Mouse (Mus musculus): ENCODE data around the gene Dimt1. TPM values are rescaled to one million over a fixed set of nuclear protein-coding genes. Genes with fewer than 3 reads are reported as not detected.
"Not testable (repeated sequence)": the region's sequence is repeated elsewhere in the genome, so short reads cannot be mapped to it uniquely, and the experiment has no call there.

Dimt1 gene
- 10 to 100 TPM; 18.9 to 23.9 TPM for total RNA-seq (2021)
- long read RNA-seq, experiment 1, transcript Dimt1-203 (10 exons, 3,338 nt) = minor isoform, 12 of 47 reads
- long read RNA-seq, experiment 1, transcript Dimt1-201 (12 exons, 2,051 nt) = major isoform, 17 of 47 reads
- long read RNA-seq, experiment 1, partial matches to known transcripts = 7 of 47 reads
- long read RNA-seq, experiment 1, other reads (novel, unspliced or antisense) = 11 of 47 reads
- long read RNA-seq, experiment 2, transcript Dimt1-201 (12 exons, 2,051 nt) = major isoform, 7 of 30 reads
- long read RNA-seq, experiment 2, transcript Dimt1-203 (10 exons, 3,338 nt) = major isoform, 7 of 30 reads
- long read RNA-seq, experiment 2, partial matches to known transcripts = 2 of 30 reads
- long read RNA-seq, experiment 2, other reads (novel, unspliced or antisense) = 14 of 30 reads

DNA sequence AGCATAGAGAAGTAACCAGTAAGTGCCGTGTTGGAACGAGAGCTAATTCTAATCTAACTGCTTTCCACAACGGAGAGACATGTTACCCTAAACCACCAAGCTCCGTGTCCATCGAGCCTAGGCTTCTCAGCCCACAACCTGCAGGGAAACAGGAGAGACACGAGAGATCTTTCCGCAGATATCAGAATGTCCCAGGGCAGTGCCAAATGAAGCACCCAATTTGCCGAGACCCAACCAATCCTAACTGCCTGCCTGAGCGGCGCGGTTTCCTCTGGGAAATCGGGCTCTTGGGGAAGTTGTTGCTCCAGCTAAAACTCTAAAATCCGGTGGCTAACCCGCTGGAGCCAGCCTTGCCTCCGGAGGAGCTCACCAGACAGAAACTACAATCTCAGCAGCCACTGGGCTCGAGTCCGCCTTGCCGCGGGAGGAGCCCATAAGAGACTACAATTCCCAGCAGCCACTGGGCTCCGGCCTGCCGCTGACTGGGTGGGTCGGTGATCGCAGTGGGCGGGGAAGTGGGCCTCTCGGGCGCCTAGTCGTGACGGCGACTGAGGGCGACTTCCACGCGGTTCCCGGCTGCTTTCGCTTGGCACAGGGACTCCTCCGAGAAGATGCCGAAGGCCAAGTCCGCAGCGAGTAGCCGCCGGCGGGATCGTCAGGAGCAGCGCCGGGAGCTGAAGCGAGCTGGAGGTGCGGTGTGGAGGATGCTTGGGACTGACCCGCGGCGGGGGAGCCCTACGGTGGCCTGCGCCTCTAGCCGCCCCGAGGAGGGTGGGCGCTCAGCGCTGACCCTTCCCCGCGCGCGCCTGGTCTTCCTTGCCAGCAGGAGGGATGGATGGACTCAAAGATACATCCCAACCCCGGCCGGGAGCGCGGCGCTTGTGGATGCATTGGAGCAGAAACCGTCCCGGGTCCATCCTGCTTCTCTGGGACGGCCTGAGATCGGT is at the start of gene Dimt1:
Dimt1 (plus strand) TSS at position 534 of the 947 bp plus-strand sequence.
- peak; percentile 96 to 97 for DNase-seq (ENCODE audit: low spot score in 2 of 2)

DNA sequence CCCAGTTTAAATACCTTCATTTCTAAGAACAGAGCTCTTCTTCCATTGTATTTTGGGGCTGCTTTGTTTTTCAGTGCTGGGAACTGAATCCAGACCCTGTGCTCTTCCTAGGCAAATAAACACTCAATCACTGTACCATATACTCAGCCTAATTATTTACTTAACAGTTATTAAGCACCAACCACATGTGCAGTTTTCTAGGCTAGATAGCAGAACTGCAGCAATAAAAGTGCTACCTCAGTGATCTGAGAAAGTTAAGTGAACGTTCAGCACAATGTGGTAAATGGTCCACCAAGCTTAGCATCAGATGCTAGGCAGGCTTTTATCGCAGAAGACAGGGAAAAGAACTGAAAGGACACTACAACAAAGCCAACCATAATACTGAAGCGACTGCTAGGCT is 42.3 kb upstream of the Dimt1 start:
- no peak for DNase-seq (ENCODE audit: low spot score in 2 of 2)

DNA sequence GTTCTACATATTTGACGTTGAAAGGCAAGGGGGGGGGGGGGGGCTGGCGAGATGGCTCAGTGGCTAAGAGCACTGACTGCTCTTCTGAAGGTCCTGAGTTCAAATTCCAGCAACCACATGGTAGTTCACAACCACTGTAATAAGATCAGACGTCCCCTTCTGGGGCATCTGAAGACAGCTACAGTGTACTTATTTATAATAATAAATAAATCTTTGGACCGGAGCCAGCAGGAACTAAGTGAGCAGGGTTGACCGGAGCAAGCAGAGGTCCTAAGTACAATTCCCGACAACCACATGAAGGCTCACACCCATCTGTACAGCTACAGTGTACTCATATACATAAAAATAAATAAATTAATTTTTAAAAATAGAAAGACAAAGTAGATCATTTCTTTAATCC is 41.8 kb upstream of the Dimt1 start:
- DNase-seq (ENCODE audit: low spot score in 2 of 2) = not testable (repeated sequence)

DNA sequence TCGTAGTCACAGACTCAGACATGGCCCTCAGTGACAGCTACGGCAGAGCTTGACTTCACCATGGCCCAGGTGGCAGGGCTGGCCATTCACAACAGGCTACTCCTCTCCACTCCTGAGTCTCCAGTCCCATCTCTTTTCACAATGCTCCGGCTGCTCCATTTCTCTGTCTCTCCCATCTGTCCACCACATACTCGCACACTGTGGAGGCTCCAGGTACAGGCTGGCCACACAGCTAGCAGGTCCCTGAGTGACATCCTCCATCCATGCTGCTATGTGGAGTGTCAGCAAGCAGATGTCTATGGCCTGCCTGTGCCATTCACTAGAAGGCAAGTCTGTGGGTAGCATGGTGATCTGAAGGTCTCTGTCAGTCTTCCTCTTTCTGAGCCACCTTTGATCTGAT is 39.7 kb upstream of the Dimt1 start:
- no peak for DNase-seq (ENCODE audit: low spot score in 2 of 2)

DNA sequence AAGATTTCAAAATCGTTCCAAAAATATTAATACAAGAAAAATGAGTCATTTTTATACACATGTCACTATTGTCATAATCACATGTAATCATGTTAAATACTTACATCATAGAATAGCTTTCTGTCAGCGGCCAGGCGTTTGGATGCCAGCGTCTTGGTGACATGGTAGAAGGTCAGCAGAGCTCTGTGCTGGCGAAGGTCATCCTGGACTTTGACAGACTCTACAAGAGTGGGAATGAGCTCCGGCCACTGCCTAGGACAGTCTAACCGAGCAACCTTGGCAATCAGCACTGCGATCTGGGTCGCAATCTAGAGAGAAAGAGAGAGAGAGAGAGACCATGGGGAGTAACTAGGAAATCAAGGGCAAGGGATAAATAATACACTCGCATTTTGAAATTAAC is 36.8 kb upstream of the Dimt1 start:
- DNase-seq (ENCODE audit: low spot score in 2 of 2) = no peak

DNA sequence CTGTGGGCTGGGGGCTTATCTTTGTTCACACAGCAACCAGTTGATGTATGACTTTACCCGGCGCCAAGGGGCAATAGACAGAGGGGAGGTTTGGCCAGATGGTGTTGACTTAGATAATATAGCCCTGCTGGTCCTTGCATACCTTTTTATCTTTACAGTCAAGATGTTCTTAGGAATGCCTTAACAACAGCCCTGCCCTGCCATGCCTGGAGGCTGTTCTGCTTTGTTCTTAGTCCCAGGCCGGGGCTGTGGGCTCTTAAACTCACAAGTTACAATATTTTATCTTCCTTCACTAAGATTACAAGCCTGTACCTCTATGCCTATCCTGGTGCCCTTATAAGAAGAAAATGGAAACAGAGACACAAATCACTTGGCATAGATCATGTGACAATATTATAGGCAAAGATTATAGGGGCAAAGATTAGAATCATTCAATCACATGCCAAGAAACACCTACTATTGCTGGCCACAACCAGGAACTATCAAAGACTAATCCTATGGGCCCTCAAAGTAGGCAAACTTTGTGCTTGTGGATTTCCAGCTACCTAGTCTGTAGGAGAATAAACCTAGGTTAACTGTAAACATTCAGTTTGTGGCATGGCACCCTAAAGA is 33.7 kb upstream of the Dimt1 start:
- DNase-seq (ENCODE audit: low spot score in 2 of 2) = no peak

DNA sequence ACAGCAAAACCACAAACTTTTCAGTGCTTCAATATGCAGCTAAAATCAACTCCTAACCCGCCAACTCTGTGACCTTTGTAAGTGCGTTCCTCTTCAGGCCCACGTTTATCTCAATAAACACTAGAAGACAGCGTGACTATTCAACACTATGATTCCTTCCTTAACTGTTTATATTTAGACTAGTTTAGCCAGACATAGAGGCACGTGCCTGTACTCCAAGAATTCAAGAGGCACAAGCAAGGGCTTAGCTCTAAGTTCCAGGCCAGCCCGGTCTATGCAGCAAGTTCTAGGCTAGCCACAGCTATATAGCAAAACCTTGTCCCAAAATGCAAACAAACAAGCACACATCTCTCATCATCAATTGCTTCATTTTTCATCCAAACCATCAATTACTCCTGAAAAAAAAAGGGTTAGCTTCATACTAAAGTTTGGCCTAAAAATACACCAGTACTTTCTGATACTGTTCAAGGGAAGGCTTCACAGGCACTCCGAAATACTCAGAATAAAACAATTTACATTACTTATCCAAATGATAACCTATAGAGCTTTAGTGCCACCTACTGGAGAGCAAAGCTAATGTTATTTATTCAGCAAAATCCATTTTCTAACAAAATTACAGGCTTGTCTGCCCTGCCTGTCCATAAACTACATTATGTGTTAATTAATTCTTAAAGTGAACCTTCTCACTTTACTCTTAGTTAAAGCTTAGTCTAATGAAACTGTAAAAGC is 28.4 kb upstream of the Dimt1 start:
- DNase-seq (ENCODE audit: low spot score in 2 of 2) = no peak

DNA sequence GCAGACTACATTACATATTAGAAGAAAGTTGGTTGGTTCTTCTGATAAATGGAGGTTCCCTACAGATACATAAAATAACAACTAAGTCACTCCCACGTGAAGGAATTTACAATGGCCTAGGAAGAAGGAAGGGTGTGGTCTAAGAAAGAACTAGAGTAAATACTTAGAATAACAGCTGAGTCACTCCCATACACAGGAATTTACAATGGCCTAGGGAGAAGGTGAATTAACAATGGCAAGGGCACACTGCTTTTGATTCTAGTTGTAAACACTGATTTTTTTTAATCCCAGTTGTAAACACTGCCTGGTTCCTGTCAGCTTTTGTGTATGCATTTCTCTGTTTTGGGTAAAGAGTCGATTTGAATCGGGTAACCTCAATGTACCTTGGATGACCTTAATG is 21.0 kb upstream of the Dimt1 start:
- not testable (repeated sequence) for DNase-seq (ENCODE audit: low spot score in 2 of 2)

DNA sequence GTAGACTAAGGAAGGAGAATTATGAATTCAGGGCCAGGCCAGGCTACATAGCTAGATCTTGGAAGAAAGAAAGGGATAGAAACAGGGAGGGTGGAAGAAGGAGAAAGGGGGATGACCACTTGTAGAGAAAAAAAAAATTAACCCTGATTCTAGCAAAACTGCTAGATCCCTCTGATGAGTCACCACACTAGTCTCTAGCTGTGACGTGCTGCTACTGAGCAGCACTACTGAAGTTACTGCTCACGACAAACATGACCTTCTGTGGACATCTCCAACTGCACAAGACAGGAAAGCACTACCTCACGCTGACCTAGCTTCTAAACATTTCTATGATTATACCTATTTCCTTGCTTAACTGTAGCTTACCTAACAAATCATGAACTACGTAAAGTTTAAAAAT is 18.6 kb upstream of the Dimt1 start:
- no peak for DNase-seq (ENCODE audit: low spot score in 2 of 2)

DNA sequence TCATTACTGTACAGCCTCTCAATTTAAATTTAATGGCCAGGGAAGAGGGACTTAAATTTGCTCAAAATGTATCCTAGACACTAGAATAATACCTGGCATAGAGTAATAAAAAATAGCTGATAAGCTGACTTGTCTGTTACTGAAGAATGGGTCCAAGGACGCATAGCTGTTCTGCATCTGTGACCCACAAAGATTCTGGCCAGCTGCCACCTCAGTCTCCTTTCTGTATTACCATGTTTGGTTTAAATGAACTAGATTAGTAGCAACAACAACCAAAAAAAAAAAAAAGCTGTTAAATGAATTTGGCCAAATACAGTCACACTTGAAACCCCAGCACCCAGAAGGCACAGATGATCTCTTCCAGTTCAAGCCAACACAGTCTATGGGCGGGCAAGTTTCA is 17.7 kb upstream of the Dimt1 start:
- no peak for DNase-seq (ENCODE audit: low spot score in 2 of 2)

DNA sequence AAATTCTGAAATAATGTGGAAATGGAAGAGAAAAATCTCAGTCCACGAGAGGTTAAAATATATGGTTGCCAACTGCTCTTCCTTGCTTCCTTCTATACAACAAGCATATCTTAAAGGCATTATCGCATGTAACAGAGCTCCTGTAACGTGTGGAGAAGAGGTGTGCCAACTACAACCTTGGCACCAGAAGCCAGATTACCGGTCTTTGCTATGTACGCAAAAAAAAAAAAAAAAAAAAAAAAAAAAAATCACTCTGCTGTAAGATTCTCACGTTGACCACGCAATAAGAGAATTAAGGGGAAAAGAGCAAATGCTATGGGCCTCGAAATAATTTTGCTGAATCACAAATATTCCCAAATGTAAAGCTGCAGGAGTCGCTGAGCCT is 11.1 kb upstream of the Dimt1 start:
- no peak for DNase-seq (ENCODE audit: low spot score in 2 of 2)

DNA sequence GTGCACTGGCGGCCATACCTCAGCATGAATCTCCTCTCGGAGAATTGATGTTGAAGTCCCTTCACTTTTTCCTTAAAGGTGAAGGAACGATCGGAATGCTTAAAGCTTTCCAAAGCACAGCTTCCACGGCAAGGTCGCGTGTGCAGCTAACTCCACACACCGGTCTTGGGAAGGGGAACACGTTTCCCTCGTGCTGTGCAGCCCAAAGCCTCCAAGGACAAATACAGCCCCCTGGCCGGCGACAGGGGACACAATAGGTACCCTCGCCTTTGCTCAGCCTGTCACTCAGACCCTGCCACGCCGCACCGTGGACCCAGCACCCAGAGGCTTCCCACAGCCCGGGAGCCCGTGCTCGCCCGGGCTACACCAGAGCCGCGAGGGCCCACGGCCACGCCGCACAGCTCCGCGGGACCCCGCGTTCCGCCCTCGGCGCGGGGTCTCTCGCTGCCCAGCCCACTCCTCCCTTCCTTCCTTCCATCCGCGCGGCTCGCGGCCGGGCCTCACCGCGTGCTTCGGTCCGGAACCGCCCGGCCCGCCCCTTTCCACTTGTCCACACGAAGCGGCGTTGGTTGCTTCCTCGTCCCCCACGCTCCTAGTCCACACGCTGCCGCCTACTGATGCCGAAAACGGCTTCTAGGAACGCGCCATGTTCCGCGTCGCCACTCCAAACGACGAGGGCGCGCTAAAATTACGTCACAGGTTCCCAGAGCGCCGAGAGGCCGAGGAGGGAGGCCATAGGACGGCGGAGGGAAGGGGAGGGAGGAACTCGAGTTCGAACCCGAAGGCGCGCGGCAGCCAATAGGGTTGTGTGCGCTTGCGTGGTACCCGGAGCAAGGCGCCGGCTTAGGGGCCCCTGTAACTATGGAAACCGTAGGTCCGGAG is 10.4 kb upstream of the Dimt1 start, which contains the start of gene Ipo11:
Ipo11 (minus strand) TSS at position 703 of the 882 bp plus-strand sequence.
- DNase-seq (ENCODE audit: low spot score in 2 of 2) = peak; percentile 94

DNA sequence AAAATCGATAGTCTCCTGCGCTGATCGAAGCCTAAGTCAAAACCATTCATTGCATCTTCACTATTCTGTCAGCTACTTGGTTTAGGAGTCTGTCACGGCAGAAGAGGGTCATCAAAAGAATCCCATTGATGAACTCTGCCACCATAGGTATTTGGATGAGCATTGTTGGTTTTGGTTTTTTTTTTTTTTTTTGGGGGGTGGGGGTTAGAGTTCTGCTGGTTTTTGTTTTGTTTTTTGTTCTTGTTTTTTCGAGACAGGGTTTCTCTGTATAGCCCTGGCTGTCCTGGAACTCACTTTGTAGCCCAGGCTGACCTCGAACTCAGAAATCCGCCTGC is 9.8 kb upstream of the Dimt1 start:
- no peak for DNase-seq (ENCODE audit: low spot score in 2 of 2)

DNA sequence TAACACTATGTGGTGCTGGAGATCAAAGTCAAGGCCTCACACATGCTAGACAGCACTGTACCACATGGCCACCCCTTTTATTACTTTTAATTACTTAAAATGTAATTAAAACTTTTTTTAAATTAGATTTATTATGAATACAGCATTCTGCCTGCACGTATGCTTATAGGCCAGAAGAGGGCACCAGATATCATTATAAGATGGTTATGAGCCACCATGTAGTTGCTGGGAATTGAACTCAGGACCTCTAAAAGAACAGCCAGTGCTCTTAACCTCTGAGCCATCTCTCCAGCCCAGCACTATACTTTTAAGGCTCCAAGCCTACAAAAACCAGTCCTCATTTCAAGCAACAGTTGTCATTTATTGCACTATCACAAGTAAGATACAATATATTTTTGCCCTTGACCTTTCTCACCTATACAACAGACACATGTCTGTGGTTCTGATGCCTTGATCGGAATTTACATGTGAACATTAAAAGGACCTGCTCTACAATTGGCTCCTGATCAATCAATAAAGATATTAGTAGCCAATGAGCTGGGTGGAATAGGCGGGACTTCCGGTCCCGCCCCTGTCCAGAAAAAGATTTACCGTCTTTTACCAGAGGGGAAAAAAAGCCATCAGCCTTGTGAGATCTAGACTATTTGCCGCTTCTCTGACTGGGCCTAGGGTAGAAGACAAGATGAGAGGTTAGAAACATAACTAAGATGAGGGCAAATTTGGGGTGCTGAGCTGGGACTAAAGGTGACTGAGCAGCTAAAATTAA is 5.5 kb upstream of the Dimt1 start:
- DNase-seq (ENCODE audit: low spot score in 2 of 2) = no peak

DNA sequence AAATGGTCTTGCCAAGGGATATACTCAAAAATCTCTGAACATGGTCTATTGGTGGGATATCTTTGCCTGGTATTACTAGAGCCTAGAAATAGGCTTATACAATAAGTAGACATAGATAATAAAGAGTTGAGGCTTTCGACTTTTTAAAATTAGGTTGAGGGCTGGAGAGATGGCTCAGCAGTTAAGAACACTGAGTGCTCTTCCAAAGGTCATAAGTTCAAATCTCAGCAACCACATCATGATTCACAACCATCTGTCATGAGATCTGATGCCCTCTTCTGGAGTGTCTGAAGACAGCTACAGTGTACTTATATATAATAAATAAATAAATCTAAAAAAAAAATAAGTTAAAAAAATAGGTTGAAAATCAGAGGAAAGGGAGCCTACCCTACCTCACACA is 4.2 kb upstream of the Dimt1 start:
- no peak for DNase-seq (ENCODE audit: low spot score in 2 of 2)

DNA sequence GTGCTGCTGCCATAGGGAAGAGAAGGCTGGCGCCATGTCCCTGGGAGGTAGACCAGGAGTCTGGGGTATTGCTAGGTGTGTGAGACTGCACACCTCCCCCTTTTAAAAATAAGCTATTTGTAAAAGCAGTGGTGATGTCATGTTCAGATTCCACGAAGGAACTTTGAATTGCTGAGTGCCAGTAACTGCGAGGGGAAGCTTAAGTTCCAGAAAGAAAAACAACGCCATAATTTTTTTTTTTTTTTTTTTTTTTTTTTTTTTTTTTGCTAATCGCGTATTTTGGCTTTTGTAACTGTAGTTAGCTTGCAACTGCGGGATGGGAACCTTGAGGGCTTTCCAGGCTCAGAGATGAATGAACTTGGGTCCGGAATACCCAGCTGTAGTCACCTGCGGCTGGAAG is 1.4 kb upstream of the Dimt1 start:
- DNase-seq (ENCODE audit: low spot score in 2 of 2) = no peak

DNA sequence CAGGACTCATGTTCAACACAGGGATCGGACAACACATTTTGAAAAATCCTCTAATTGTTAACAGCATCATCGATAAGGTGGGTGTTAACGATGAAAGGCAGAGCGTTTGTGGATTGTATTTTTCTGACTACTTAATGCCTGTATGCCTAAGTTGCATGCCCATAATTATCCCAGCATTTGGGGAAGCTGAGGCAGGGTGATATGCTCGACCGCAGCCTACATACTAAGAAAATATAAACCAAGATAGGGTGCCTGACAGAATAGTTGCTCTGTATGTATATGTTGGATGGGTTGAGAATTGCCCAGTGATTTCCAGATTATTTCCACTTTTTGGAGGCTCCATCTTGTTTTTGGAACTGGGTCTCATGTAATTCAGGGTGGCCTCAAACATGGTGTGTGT is 656 bp downstream of the Dimt1 start:
- DNase-seq (ENCODE audit: low spot score in 2 of 2) = no peak

DNA sequence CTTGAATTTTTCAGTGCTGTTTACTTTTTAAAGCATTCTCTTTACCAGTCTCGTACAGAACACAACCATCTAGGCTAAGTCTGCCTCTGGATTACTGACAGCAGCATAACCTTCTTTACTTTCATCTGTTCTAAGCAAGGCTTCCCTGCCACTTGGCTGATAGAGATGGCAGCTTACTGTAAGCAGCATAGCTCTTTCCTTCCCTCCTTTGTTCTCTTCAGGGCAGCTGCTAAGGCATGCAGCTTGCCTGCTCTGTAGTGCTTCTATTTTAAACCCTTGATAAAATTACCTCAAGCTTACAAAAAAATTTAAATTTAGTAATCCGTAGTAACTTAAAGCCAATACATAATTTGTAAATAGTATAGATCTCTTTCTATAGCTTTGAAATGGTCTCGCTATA is 8.0 kb downstream of the Dimt1 start:
- DNase-seq (ENCODE audit: low spot score in 2 of 2) = no peak

DNA sequence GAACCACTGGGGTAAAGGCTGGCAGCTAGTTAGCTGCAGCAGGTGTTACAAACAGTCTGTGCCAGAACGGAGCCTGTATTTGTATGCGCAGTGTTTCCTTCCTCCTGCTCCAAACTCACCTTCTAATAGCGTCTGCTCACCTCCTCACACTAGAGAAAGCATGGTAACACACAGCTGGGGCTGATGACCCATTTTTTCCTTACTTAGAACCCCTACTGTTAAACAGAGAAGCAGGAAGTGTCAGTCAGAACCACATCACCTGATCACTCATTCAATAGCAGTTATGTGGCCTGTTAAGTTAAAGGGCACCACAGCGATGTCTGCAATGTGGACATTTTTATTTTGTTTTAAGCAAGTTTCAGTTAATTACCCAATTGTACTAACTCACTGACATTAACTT is 10.6 kb downstream of the Dimt1 start:
- DNase-seq (ENCODE audit: low spot score in 2 of 2) = no peak
